Mouse (Mus musculus): ENCODE measurements around the gene Zdhhc11.

DNA sequence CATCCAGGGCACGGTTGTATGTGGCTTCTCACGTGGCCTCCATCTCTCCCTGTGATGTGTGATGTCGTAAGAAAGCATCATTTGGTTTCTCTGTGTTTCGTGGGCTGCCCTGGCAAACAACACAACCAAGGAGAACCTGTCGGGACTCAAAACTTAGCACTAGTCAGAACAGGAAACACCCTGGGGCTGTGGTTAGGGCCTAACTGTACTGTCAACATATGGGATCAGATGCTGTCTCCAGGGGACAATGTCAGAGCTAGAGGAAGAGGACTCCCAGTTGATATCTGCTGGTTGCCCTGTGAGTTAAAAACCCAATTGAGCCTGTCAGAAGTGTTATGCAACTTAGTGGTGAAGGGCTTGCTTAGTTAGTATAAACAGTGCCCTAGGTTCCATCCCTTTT is 8.1 kb upstream of the Zdhhc11 start:
- no peak for TF ChIP-seq CTCF (IDR thresholded peaks at IDR 0.05; ENCODE audit: low read depth, low read length)
- no peak for TF ChIP-seq POLR2A (IDR thresholded peaks at IDR 0.05; ENCODE audit: borderline replicate concordance, low read depth, low read length)

Measured in bone marrow macrophage, adult 2 months (primary cell).